Mouse (Mus musculus) myocyte (in vitro differentiated cells): ENCODE measurements around the gene Nsrp1.

Source experiments
- E2F4 ChIP-seq: IDR thresholded peaks from one replicate; pipeline ENCODE4 v1.6.1; 2011; ENCODE audit warnings: mild to moderate bottlenecking, control low read depth, moderate library complexity; ENCODE audit not compliant: insufficient read depth
- MAX ChIP-seq: IDR thresholded peaks from one replicate; pipeline ENCODE4 v1.6.1; 2011; ENCODE audit warnings: low read depth, mild to moderate bottlenecking, control low read depth
- POLR2A ChIP-seq: IDR thresholded peaks from one replicate; pipeline ENCODE4 v1.6.1; 2011; ENCODE audit warnings: low read depth, mild to moderate bottlenecking, control low read depth, moderate library complexity; ENCODE audit not compliant: insufficient read length
- POLR2AphosphoS2 ChIP-seq: IDR thresholded peaks from one replicate; pipeline ENCODE4 v1.6.1; 2011; ENCODE audit warnings: low read depth, control low read depth; ENCODE audit not compliant: insufficient read length
- SRF ChIP-seq: IDR thresholded peaks from one replicate; pipeline ENCODE4 v1.6.1; 2011; ENCODE audit warnings: low read depth; ENCODE audit not compliant: control insufficient read depth, insufficient read length

DNA sequence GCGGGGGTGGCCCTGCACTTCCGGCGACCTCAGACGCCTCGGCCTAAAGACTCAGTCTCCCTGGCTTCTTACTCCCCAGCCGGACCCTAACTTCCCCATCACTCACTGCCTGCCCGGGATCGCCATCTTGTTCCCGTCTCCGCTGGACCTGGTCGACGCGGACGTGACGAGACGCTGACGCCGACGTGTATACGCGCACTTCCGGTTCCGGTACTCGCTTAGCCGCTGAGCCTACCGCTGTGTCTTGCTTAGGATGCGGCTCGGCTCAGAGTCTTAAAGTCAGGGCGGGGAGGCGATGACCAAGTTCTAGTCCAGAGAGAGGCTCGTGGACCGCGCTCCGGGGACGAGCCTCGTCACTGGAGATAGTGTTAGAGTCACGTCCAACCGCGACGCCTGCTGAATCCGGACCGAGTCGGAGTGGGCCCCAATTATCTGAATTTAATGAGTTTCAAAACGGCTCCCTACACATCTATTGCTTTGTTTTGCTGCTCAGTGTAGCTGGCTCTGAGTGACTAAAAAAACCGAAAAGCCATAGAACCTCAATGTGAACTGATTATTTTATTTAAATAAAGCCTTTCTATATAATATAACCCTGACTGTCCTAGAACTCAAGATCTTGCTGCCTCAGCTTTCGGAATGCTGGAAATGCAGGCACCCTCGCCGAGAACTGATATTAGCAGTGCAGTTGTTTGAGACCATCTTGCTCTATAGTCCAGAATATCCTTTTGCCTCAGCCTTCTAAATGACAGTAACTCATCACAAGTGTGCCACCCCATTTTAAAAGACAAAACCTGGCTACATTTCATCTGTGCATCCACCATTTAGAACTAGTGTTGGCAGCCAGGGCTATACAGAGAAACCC lies at the start of gene Nsrp1:
- peak; percentile 98 for TF ChIP-seq POLR2A
- peak; percentile 99 for TF ChIP-seq POLR2AphosphoS2
- TF ChIP-seq MAX, result no peak
- peak; percentile 18 for TF ChIP-seq E2F4
- TF ChIP-seq SRF, result peak; percentile 30
